Mouse (Mus musculus): ENCODE data around the gene Stim2. TPM values are rescaled to one million over a fixed set of nuclear protein-coding genes. Genes with fewer than 3 reads are reported as not detected.

The Stim2 gene
- polyA plus RNA-seq, 1 experiment from 2014 or later: 4.4 TPM

DNA sequence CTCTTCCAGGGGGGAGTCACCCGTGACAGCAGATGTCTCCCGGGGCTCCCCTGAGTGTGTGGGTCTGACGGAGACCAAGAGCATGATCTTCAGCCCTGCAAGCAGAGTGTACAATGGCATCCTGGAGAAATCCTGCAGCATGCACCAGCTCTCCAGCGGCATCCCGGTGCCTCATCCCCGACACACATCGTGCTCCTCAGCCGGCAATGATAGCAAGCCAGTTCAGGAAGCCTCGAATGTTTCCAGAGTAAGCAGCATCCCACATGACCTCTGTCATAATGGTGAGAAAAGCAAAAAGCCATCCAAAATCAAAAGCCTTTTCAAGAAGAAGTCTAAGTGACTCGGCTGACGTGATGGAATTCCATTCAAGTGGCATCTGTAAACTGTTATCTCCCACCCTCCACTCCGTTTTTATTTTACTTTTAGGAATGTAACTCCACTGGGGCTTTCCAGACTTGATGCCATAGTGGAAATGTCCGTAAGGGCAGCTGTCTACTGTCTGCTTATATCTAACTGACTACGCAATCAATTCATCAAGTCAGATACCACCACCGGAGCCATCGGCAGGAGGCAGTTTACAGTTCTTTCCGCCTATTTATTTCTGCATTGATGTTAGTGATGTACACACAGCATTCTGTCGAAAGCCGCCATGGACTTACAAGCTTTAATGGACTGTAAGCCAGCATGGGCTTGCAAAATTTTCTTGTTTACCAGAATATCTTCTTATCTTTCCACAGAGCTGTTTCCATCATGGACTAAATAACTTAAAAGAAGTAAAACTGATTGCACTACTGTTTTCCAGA, 120.3 kb downstream of the Stim2 start:
- Histone ChIP-seq H3K4me3 (ENCODE audit: low read depth, low read length) (no peak overlapping the region), H3K27me3 (ENCODE audit: control insufficient read depth, insufficient read depth, low read depth, low read length) (no peaks in the 10 kb centered on the region), H3K9me3 (replicated peaks; ENCODE audit: control insufficient read depth, low read length) (no peaks in the 10 kb centered on the region), H3K9ac (ENCODE audit: low read depth, low read length) (no peak overlapping the region), H3K4me2 (ENCODE audit: low read depth, low read length) (no peak overlapping the region), H3K4me1 (ENCODE audit: control insufficient read depth, low read depth, low read length) (no peaks in the 10 kb centered on the region), H3K36me3 (ENCODE audit: control insufficient read depth, insufficient read depth) (no peaks in the 10 kb centered on the region), H3K27ac (ENCODE audit: low read length) (no peak overlapping the region)
- 79% methylated on average over 19 of the region's 19 CpGs for WGBS (ENCODE audit: insufficient replicate concordance)
- ATAC-seq (ENCODE audit: low read depth): no peak

DNA sequence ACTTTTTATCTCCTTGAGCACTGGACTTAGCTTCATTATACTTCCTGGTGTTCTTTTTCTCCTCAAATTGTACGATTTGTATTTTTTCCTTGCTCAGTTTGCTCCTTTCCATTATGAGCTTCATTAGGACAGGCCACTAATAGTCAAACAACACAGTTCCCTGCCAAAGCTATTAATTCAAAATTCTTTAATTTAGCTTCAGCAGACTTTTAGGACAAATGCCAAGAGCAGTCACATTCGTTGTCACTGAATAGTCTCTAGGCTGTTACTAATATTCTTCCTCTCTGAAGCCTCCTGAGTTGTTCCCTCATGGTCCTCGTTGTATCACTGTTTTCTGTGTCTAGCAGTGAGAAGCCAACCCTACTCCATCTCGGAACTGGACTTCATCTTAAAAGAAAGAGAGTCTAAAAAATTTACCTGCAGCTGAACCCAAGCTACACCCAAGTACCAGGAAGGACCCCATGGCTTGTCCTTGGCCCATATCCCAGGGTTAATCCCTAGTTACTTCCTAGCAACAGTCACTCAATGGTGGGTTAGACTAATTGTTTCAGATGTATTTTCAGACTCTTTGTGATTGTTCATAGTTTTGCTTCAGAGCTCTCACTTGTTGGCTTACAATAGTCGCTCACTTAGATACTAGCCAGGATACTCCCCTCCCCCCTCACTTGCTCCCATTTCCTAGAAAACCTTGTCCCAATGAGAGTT, 149.9 kb downstream of the Stim2 start:
- Histone ChIP-seq H3K4me1 (ENCODE audit: control insufficient read depth, low read depth, low read length) (no peaks in the 10 kb centered on the region), H3K27me3 (ENCODE audit: control insufficient read depth, insufficient read depth, low read depth, low read length) (no peaks in the 10 kb centered on the region), H3K27ac (ENCODE audit: low read length) (no peak overlapping the region), H3K9me3 (replicated peaks; ENCODE audit: control insufficient read depth, low read length) (no peaks in the 10 kb centered on the region), H3K9ac (ENCODE audit: low read depth, low read length) (no peak overlapping the region), H3K36me3 (ENCODE audit: control insufficient read depth, insufficient read depth) (no peaks in the 10 kb centered on the region), H3K4me2 (ENCODE audit: low read depth, low read length) (no peak overlapping the region), H3K4me3 (ENCODE audit: low read depth, low read length) (no peak overlapping the region)
- 61% methylated on average over 5 of the region's 5 CpGs for WGBS (ENCODE audit: insufficient replicate concordance)
- no peak for ATAC-seq (ENCODE audit: low read depth)

DNA sequence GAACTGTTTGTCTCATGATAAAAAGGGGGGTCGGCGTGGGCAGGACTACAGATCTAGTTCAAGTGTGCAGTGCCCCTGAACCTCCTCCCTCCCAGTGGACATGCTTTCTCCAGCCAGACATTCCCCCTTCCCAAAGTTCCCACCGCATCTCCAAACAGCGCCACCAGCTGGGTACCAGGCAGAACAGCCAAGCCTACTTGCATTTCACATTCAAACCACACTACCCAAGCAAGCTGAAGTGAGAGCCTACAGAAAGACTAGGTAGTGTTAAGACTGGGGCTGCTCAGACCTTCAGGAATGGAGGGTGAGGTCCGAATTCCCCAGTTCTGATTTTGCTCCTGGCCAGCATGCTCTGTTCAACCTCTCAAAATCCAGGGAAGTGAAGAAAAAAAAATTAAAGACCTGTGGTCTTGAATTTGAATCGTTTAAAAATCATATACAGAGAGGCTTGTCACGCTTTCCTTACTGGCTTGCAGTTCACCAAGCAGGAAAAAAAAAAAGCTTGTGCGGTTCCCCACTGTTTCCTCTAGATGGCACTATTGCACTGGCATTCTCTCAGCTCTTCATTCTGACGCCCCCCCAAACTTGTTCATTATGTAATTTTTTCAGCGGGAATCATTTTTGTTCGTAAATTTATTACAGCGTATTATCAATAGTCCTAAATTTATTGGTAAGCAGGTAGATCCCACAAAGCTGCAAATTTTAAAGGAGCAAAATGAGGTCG, 156.4 kb downstream of the Stim2 start:
- H3K4me3 ChIP-seq (ENCODE audit: low read depth, low read length): no peak overlapping the region
- H3K4me2 ChIP-seq (ENCODE audit: low read depth, low read length): no peak overlapping the region
- H3K9me3 ChIP-seq (replicated peaks; ENCODE audit: control insufficient read depth, low read length): no peaks in the 10 kb centered on the region
- no peaks in the 10 kb centered on the region for H3K36me3 ChIP-seq (ENCODE audit: control insufficient read depth, insufficient read depth)
- ATAC-seq (ENCODE audit: low read depth): no peak
- H3K9ac ChIP-seq (ENCODE audit: low read depth, low read length): no peak overlapping the region
- no peaks in the 10 kb centered on the region for H3K4me1 ChIP-seq (ENCODE audit: control insufficient read depth, low read depth, low read length)
- no peak overlapping the region for H3K27ac ChIP-seq (ENCODE audit: low read length)
- 17% methylated on average over 13 of the region's 13 CpGs for WGBS (ENCODE audit: insufficient replicate concordance)
- H3K27me3 ChIP-seq (ENCODE audit: control insufficient read depth, insufficient read depth, low read depth, low read length): no peaks in the 10 kb centered on the region; the same call in 1 of the 2 replicates

DNA sequence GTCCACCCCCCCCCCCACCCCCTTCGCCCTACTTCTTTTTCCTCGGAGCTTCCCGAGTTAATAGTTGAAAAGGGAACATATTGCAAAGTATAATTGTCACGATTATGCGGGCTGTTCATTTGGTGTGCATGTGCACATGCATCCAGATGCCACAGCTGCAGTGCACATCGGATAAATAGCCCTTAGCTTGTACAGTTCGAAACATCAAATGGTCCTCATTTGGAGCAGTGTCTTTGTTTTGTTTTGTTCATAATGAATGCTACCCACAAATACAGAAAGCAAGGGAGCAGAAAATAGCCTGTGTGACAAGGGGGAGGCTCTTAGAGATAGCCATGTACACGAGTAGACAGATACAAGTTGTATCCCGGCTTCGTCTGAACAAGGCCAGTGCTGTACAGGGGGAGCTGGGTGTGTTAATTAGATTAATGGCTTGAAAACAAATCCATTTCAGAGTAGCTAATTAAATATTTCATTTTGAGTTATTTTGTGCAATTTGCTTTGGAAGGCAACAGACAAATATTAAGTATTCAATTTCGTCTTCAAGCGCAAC, 157.0 kb downstream of the Stim2 start:
- no peak overlapping the region for H3K9ac ChIP-seq (ENCODE audit: low read depth, low read length)
- no peak for ATAC-seq (ENCODE audit: low read depth)
- H3K27ac ChIP-seq (ENCODE audit: low read length): no peak overlapping the region
- H3K36me3 ChIP-seq (ENCODE audit: control insufficient read depth, insufficient read depth): no peaks in the 10 kb centered on the region
- no peak overlapping the region for H3K4me2 ChIP-seq (ENCODE audit: low read depth, low read length)
- H3K9me3 ChIP-seq (replicated peaks; ENCODE audit: control insufficient read depth, low read length): no peaks in the 10 kb centered on the region
- no peak overlapping the region for H3K4me3 ChIP-seq (ENCODE audit: low read depth, low read length)
- WGBS (ENCODE audit: insufficient replicate concordance): 61% methylated on average over 12 of the region's 12 CpGs
- no peaks in the 10 kb centered on the region; the same call in 1 of the 2 replicates for H3K27me3 ChIP-seq (ENCODE audit: control insufficient read depth, insufficient read depth, low read depth, low read length)
- no peaks in the 10 kb centered on the region for H3K4me1 ChIP-seq (ENCODE audit: control insufficient read depth, low read depth, low read length)

DNA sequence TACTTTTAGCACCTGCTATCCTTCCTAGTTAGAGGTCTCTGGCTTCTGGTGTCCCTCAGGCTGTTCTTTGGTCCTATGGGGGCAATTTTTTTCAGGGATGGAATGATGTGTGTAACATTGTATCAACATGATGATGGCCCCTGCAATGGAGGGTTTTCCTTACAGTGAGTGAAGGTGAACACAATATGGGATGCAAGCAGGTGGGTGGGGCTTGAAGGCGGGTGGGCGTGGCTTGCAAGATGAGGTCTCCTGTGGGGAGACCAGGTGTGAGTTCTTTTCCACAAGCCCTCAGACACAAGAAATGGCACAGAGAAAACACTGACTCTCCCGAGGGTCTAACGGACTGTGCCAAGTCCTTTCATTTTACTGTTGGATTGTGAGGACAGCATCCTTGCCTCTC, 157.6 kb downstream of the Stim2 start:
- H3K4me3 ChIP-seq (ENCODE audit: low read depth, low read length): no peak overlapping the region
- no peak overlapping the region for H3K4me2 ChIP-seq (ENCODE audit: low read depth, low read length)
- no peaks in the 10 kb centered on the region; the same call in 1 of the 2 replicates for H3K27me3 ChIP-seq (ENCODE audit: control insufficient read depth, insufficient read depth, low read depth, low read length)
- no peak for ATAC-seq (ENCODE audit: low read depth)
- no peaks in the 10 kb centered on the region for H3K36me3 ChIP-seq (ENCODE audit: control insufficient read depth, insufficient read depth)
- H3K4me1 ChIP-seq (ENCODE audit: control insufficient read depth, low read depth, low read length): no peaks in the 10 kb centered on the region
- H3K9ac ChIP-seq (ENCODE audit: low read depth, low read length): no peak overlapping the region
- H3K9me3 ChIP-seq (replicated peaks; ENCODE audit: control insufficient read depth, low read length): no peaks in the 10 kb centered on the region
- 52% methylated on average over 4 of the region's 4 CpGs for WGBS (ENCODE audit: insufficient replicate concordance)
- no peak overlapping the region for H3K27ac ChIP-seq (ENCODE audit: low read length)

DNA sequence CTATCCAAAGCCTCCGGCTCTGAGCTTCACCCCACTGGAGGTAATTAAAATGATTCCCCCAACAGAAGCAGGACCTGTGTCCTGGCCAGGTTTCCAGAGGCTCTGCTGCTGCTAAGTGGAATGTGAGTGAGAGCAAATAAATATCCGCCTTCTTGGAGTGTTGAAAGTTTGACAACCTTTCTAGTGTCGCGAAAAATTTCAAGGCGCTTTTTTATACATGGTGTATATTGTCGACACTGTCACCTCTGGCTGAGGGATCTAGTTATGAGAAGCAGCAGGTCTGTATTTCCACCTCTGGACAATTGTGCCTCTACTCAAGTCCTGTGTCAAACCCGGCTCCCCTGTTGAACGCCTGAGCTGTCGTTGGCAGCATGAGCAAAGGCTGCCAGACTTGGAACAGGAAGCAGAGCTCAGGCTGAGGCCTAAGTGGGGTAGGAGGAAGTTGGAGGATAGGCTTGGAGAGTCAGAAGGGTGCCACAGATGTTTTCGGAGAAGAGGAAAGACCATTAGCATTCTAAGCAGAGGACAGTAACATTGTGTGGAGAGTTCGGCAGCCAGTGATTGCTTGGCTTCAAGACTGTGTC, 158.7 kb downstream of the Stim2 start:
- Histone ChIP-seq H3K27ac (ENCODE audit: low read length) (no peak overlapping the region), H3K4me3 (ENCODE audit: low read depth, low read length) (no peak overlapping the region), H3K9me3 (replicated peaks; ENCODE audit: control insufficient read depth, low read length) (no peaks in the 10 kb centered on the region), H3K9ac (ENCODE audit: low read depth, low read length) (no peak overlapping the region), H3K4me2 (ENCODE audit: low read depth, low read length) (no peak overlapping the region), H3K27me3 (ENCODE audit: control insufficient read depth, insufficient read depth, low read depth, low read length) (no peaks in the 10 kb centered on the region; the same call in 1 of the 2 replicates), H3K4me1 (ENCODE audit: control insufficient read depth, low read depth, low read length) (no peaks in the 10 kb centered on the region), H3K36me3 (ENCODE audit: control insufficient read depth, insufficient read depth) (no peaks in the 10 kb centered on the region)
- ATAC-seq (ENCODE audit: low read depth): no peak
- WGBS (ENCODE audit: insufficient replicate concordance): 47% methylated on average over 11 of the region's 11 CpGs

DNA sequence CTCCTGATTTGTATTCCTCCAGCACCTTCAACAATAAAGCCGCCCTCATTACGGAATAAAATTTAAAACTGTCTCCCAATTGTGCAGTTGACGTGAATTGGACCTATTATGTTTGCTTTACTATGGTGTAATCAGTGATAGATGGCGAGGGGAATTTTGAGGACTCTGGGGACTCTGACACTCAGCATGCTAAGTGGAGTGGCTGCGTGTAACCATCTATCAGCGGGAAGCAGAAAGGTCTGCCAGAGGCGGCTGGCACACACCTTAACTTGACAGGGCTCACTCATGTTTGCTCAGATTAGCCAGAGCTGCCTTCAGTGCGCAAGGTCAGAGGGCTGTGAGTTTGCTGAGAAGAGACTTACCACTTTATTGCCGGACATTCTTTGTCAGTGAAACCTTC, 159.9 kb downstream of the Stim2 start:
- 61% methylated on average over 9 of the region's 9 CpGs for WGBS (ENCODE audit: insufficient replicate concordance)
- Histone ChIP-seq H3K36me3 (ENCODE audit: control insufficient read depth, insufficient read depth) (no peaks in the 10 kb centered on the region), H3K27me3 (ENCODE audit: control insufficient read depth, insufficient read depth, low read depth, low read length) (no peaks in the 10 kb centered on the region; the same call in 1 of the 2 replicates), H3K27ac (ENCODE audit: low read length) (no peak overlapping the region), H3K9me3 (replicated peaks; ENCODE audit: control insufficient read depth, low read length) (no peaks in the 10 kb centered on the region), H3K9ac (ENCODE audit: low read depth, low read length) (no peak overlapping the region), H3K4me1 (ENCODE audit: control insufficient read depth, low read depth, low read length) (no peaks in the 10 kb centered on the region), H3K4me2 (ENCODE audit: low read depth, low read length) (no peak overlapping the region), H3K4me3 (ENCODE audit: low read depth, low read length) (no peak overlapping the region)
- no peak for ATAC-seq (ENCODE audit: low read depth)

DNA sequence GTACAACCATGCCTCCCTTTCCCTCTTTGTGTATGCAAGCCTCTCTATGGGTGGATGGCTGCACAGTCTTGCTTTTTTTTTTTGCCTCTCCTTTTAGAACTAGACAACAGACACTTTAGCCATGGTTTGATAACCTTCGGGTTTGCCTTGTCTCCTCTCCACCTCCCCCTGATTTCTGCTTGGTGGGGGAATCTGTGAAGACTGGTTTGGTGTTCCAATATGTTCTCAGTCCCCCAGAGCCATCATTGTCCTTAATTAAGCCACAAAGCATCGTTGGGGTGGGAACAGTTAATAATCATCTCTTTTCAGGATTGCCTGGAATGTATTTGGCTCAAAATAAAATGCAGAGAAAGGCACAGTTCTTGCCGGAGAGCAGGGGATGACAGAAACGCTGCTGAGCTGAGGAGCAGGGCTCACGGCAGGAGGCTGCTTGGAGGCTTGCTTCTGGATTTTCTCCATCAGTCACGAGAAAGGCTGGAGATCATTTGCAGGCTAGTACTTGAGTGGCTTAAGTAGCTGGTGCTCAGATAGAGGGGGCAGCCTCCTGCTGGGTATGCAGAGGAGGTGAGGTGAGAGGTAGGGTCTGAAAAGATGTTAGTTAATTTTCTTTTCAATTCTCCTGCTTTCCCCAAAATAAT, 161.0 kb downstream of the Stim2 start:
- Histone ChIP-seq H3K36me3 (ENCODE audit: control insufficient read depth, insufficient read depth) (no peaks in the 10 kb centered on the region), H3K4me3 (ENCODE audit: low read depth, low read length) (no peak overlapping the region), H3K27ac (ENCODE audit: low read length) (no peak overlapping the region), H3K9me3 (replicated peaks; ENCODE audit: control insufficient read depth, low read length) (no peaks in the 10 kb centered on the region), H3K4me2 (ENCODE audit: low read depth, low read length) (no peak overlapping the region), H3K4me1 (ENCODE audit: control insufficient read depth, low read depth, low read length) (no peaks in the 10 kb centered on the region), H3K27me3 (ENCODE audit: control insufficient read depth, insufficient read depth, low read depth, low read length) (no peaks in the 10 kb centered on the region), H3K9ac (ENCODE audit: low read depth, low read length) (no peak overlapping the region)
- no peak for ATAC-seq (ENCODE audit: low read depth)
- WGBS (ENCODE audit: insufficient replicate concordance): 28% methylated on average over 6 of the region's 6 CpGs

All from liver, embryonic 16.5 days (tissue).